Mouse (Mus musculus): ENCODE results near the gene Foxn2.
A peak's percentile ranks its signal among the peaks of the same experiment; 100 is the strongest.

Gene Foxn2

DNA sequence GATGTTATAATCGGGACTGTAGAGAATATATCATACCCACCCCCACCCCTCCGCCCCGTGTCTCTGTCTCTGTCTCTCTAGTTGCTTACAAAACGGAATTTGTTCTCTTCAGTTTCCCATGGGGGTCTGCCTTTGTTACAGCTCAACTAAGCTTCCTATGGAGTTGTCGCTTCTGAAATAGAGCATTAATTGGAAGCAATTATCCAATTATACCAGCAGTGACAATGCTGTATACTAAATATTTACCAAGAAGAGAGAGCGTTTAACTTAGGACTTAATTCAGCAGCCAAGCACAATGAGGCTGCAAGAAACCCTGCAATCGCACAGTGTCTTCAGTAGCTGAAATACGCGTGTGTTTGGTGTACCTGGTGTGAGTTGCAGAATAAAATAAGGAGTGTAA, 53.0 kb downstream of the Foxn2 start:
- no peak for DNase-seq (ENCODE audit: low spot score)

DNA sequence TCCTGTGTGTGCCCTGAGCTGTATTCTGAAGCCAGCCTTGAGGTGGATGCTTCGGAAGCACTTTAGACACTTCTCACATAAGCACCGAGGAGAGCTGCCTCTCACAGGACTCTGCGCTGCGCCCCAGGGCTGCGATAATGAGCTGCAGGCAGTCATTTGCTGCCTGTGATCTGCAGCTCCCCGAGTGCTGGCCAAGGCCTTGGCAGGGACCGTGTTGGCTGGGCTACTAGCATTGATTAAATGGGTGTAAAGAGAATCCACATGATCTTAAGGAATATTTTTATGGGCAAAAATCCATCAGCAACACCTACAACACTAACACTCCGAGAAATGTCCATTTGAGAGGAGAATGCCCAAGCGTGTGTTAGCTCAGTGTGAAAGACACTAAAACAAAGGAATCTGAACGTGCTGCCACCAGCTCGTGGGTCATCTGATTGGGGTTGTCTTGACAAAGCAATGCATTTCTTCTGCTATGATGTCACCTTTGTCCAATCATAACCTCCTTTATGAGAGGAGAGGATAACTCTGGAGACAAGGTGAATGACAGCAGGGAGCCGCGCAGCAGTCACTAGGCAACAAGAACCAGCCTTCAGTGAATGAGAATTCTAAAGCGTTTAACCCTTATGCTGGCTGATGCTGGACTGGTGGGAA, 53.7 kb downstream of the Foxn2 start:
- DNase-seq (ENCODE audit: low spot score): no peak

DNA sequence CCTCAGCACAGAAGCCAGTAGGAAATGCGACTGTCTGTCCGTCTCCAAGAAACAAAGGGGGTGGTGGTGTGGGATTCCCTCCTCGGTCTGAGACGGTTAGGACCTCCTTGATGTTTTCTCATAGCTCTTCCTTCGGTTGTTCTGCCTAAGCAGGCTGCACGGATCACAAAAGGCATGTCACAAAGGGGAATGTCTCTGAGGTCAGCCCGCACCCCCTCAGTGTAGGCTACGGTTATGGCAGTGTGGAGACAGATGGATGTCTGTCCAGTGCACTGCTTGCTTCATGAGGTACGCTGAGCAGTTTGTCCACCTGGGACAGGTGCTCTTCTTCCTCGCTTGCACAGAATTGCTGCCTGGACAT, 54.2 kb downstream of the Foxn2 start:
- no peak for DNase-seq (ENCODE audit: low spot score)

DNA sequence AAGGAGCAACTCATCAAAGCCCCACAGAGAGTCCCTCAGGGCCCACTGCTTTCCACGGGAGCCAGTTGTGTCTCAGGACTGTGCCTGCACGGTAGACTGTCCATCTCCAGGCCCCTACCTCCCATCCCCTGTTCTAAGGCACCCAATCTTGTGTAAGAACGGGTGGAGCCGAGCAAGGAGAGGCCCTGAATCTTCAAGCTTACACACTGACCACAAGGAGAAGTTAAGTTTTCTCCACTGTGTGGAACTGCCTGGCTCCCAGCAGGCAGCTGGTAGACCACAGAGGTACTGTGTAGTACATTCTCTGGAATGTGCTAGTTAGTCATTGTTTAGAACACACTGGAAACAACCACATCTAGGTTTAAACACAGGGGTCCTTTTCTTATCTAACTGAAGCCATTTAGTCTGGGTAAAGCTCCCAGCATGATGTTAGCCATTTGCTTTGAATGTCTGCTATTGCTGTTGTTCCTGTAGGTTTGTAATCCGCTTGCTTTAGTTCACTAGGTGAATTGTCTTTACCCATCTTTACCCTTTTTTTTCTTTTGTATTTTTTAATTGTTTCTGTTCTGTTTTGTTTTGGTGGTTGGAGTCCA, 57.7 kb downstream of the Foxn2 start:
- DNase-seq (ENCODE audit: low spot score): no peak

DNA sequence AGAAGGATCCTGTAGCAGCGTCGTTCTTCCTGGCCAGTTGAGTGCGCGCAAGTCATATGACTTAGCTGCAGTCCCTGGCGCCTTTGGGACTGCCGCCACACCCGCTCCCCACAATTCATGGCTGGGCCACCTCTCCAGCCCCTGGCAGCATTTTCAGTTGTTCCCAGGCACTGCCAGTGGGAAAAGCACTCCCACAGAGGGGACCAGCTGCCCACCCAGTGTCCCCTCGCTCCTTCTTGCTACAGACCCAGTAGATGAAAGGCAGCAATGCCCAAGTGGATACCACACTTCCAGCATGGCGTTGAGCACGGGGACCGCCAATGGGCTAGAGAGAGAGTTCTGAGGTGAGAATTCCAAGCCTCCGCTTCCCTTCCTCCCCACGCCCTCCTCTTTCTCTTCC, 63.5 kb downstream of the Foxn2 start:
- DNase-seq (ENCODE audit: low spot score): no peak

DNA sequence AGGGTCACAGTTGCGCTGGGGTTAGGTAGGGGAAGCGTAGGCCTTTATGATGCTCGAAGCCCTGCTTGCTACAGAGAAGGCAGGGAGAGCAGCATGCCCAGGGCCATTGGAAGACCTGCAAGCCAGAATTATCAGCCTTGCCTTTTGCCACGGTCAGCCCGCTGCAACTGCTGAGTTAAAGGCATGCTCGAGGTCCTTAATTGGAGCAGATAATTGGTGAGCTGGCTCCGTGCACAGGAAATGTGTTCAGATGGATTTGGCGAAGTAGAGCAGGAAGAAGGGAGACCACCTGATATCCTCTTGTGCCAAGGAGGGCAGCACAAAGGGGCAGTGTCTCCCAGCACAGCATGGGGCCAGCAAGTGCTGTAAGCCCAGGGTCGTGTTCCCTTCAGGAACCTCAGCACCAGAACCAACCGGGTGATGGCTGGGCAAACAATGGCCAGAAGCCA, 64.8 kb downstream of the Foxn2 start:
- DNase-seq (ENCODE audit: low spot score): no peak

DNA sequence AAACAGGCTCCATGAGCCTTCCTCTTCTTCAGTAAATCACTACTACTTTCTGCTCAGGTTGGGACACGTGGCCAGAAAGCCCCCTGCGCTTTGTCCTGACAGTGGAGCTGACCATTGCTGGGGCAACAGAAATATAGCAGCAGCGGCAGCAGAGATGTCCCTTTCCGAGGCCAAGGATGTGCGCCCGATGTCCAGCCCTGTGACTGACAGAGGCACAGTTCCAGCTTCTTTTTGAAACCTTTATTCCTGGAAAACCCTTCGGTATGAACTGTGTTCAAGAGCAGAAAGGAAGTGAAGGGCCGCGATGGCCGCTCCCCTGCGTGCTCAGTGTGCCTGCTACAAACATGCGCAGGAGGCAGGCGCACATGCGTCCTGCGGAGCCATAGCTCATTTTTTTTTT, 65.4 kb downstream of the Foxn2 start:
- DNase-seq (ENCODE audit: low spot score): no peak

- DNase-seq (ENCODE audit: low spot score): no peak
Observed at GRCm38 (mm10) chr17:88507376-88507775, 66.9 kb downstream of the Foxn2 start.

- DNase-seq (ENCODE audit: low spot score): peak; percentile 46
Observed at GRCm38 (mm10) chr17:88508846-88509508, 68.5 kb downstream of the Foxn2 start.

GRCm38 (mm10) chr17:88509999-88510398, 69.5 kb downstream of the Foxn2 start:
- no peak for DNase-seq (ENCODE audit: low spot score)

DNA sequence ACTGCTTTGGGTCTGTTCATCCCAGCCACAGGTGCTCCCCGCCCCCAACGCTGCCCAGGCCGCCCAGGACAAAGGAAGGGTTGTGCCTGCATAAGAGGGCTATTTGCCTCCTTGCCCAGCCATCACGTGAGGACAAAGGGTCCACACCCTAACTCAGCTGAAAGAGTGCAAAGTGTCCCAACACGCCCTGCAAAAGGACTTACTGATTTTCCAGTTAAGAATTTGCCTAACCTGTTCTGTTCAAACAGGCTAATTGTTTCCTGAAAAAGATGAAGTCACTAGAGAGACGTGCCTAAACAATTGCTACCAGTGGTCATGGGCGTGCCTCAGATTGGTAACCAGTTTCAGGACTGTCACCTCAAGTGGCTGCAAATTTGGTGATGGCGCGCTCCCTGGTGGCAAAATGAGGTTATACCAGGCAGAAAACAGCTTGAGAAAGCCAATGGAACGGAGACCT, 70.6 kb downstream of the Foxn2 start:
- DNase-seq (ENCODE audit: low spot score): peak; percentile 76

GRCm38 (mm10) chr17:88516477-88516876, 76.0 kb downstream of the Foxn2 start:
- DNase-seq (ENCODE audit: low spot score): no peak

DNA sequence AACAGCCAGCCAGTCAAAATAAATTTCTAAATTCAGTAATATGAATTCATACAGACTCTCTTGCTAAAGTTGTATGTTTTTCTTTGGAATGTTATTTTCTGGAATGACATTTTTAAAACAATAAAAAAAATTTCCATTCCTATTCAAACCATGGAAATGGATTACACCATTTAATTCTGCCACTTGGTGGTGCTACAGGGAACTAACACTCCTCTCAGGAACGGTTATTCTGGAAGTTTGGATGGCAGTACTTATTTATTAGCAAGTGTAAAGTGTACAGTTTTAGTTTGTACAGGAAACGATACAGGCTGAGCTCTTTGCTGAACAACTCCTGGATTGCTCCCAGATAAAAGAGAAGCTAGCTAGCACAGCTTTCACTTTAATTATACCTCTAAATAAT, 87.3 kb downstream of the Foxn2 start:
- DNase-seq (ENCODE audit: low spot score): no peak

- peak; percentile 97 for DNase-seq (ENCODE audit: low spot score)
Observed at GRCm38 (mm10) chr17:88529519-88530235, 89.2 kb downstream of the Foxn2 start, which contains the start of gene Ppp1r21. Gene Ppp1r21, plus strand, starts transcription at chr17:88530118.

- DNase-seq (ENCODE audit: low spot score): no peak
Observed at GRCm38 (mm10) chr17:88530236-88530619, 89.7 kb downstream of the Foxn2 start.

- DNase-seq (ENCODE audit: low spot score): no peak
Observed at GRCm38 (mm10) chr17:88530667-88531066, 90.2 kb downstream of the Foxn2 start.

DNA sequence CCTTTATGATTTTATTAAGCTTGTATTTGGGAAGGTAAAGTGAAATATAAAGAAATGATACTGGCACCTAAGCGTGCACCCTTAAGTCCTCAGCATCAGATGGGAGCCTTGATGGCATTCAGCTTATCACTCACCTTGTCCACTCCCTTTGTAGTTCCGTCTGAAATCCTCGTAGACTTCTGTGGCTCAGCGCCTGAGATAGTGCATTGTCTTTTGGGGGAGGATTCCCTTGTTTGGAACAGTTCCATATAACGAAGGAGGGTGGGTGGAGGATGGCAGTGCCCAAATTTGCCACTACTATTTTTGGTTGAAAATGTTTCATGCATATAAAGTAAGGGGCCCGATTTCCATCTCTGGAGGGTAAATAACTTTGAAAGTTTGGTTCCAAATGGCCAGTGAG, 90.7 kb downstream of the Foxn2 start:
- DNase-seq (ENCODE audit: low spot score): no peak

DNA sequence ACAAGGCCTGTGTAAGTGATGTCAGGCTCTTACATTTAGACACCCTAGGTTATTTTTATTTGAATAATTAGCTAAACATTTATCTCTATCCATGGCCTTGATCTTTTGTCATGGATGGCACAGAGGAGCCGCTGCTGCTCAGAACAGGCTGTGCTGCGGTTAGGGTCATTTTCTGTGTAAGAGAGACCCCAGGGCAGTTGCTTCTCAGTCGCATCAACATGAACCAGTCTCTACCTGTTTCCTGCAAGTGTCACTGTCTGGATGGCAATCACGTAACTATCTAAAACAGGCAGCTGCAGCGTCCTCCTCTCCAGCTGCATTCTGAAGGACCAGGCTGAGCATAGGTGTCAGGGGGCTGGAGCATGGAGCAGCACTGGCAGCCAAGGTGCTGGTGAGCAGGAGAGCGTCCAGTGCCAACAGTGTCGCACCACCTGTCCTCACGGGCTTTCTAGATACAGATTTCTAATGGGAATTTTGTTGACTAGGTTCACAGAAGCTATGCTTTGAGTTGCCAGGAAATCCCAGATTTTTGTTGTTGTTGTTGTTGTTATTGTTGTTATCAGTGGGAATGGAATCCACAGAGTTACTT, 97.4 kb downstream of the Foxn2 start:
- DNase-seq (ENCODE audit: low spot score): no peak

Measured in ovary, postnatal 14 days (tissue).